Mouse (Mus musculus): ENCODE measurements around the gene Iqschfp. TPM values are rescaled to one million over a fixed set of nuclear protein-coding genes. Genes with fewer than 3 reads are reported as not detected.

The Iqschfp gene
- polyA plus RNA-seq, 1 experiment from 2014 or later, result not detected

GRCm38 (mm10) chr3:68615042-68615810 lies 723.2 kb downstream of the Iqschfp start:
- 78% methylated on average over 10 of the region's 10 CpGs for WGBS
- Histone ChIP-seq H3K27me3 (ENCODE audit: insufficient read depth, poor library complexity, severe bottlenecking) (no peaks in the 10 kb centered on the region), H3K36me3 (peaks cover 30% of the 10 kb centered on the region), H3K4me1 (peaks cover 9% of the 10 kb centered on the region), H3K9me3 (no peaks in the 10 kb centered on the region), H3K27ac (no peak overlapping the region), H3K4me3 (no peak overlapping the region)
- DNase-seq (ENCODE audit: low spot score), result no peak

- Histone ChIP-seq H3K9me3 (no peaks in the 10 kb centered on the region), H3K4me3 (no peak overlapping the region)
- WGBS, result 69% methylated on average over 12 of the region's 12 CpGs
Observed at GRCm38 (mm10) chr3:68616363-68616762, 724.3 kb downstream of the Iqschfp start.

GRCm38 (mm10) chr3:68617708-68618107 lies 725.7 kb downstream of the Iqschfp start:
- DNase-seq (ENCODE audit: low spot score), result no peak
- Histone ChIP-seq H3K27me3 (ENCODE audit: insufficient read depth, poor library complexity, severe bottlenecking) (no peaks in the 10 kb centered on the region), H3K9me3 (no peaks in the 10 kb centered on the region), H3K27ac (no peak overlapping the region), H3K36me3 (peaks cover 53% of the 10 kb centered on the region), H3K4me3 (no peak overlapping the region), H3K4me1 (peaks cover 8% of the 10 kb centered on the region; the same call in 1 of the 2 replicates)
- WGBS, result 89% methylated on average over 10 of the region's 10 CpGs

More at GRCm38 (mm10) chr3:68616363-68616762, 724.3 kb downstream of the Iqschfp start:
- Histone ChIP-seq H3K27me3 (ENCODE audit: insufficient read depth, poor library complexity, severe bottlenecking) (no peaks in the 10 kb centered on the region), H3K36me3 (peaks cover 41% of the 10 kb centered on the region), H3K27ac (no peak overlapping the region), H3K4me1 (peaks cover 8% of the 10 kb centered on the region; the same call in 1 of the 2 replicates)
- no peak for DNase-seq (ENCODE audit: low spot score)

GRCm38 (mm10) chr3:68619097-68619496 lies 727.1 kb downstream of the Iqschfp start:
- Histone ChIP-seq H3K27me3 (ENCODE audit: insufficient read depth, poor library complexity, severe bottlenecking) (no peaks in the 10 kb centered on the region), H3K4me3 (no peak overlapping the region), H3K36me3 (peaks cover 66% of the 10 kb centered on the region), H3K9me3 (no peaks in the 10 kb centered on the region), H3K27ac (no peak overlapping the region), H3K4me1 (peaks cover 11% of the 10 kb centered on the region; the same call in 1 of the 2 replicates)
- WGBS, result 72% methylated on average over 5 of the region's 5 CpGs
- no peak for DNase-seq (ENCODE audit: low spot score)

GRCm38 (mm10) chr3:68621971-68622370 lies 729.9 kb downstream of the Iqschfp start:
- H3K27ac ChIP-seq, result no peak overlapping the region
- H3K27me3 ChIP-seq (ENCODE audit: insufficient read depth, poor library complexity, severe bottlenecking), result no peaks in the 10 kb centered on the region
- H3K9me3 ChIP-seq, result no peaks in the 10 kb centered on the region
- H3K36me3 ChIP-seq, result peaks cover 90% of the 10 kb centered on the region
- no peak overlapping the region for H3K4me3 ChIP-seq
- 88% methylated on average over 3 of the region's 3 CpGs for WGBS
- no peak for DNase-seq (ENCODE audit: low spot score)
- peaks cover 3% of the 10 kb centered on the region; the same call in 1 of the 2 replicates for H3K4me1 ChIP-seq

- peaks cover 3% of the 10 kb centered on the region; the same call in 1 of the 2 replicates for H3K4me1 ChIP-seq
- no peak overlapping the region for H3K27ac ChIP-seq
- no peaks in the 10 kb centered on the region for H3K9me3 ChIP-seq
- WGBS, result 73% methylated on average over 5 of the region's 5 CpGs
- H3K36me3 ChIP-seq, result peaks cover 90% of the 10 kb centered on the region
- no peaks in the 10 kb centered on the region for H3K27me3 ChIP-seq (ENCODE audit: insufficient read depth, poor library complexity, severe bottlenecking)
- no peak overlapping the region for H3K4me3 ChIP-seq
- DNase-seq (ENCODE audit: low spot score), result no peak
Observed at GRCm38 (mm10) chr3:68623036-68623435, 731.0 kb downstream of the Iqschfp start.

- Histone ChIP-seq H3K4me3 (no peak overlapping the region), H3K36me3 (peaks cover 85% of the 10 kb centered on the region), H3K27me3 (ENCODE audit: insufficient read depth, poor library complexity, severe bottlenecking) (no peaks in the 10 kb centered on the region), H3K9me3 (no peaks in the 10 kb centered on the region), H3K27ac (no peak overlapping the region), H3K4me1 (peaks cover 3% of the 10 kb centered on the region; the same call in 1 of the 2 replicates)
- no peak for DNase-seq (ENCODE audit: low spot score)
- whole genome bisulfite sequencing, result 88% methylated on average over 6 of the region's 6 CpGs
Observed at GRCm38 (mm10) chr3:68624471-68624870, 732.4 kb downstream of the Iqschfp start.

- WGBS, result 54% methylated on average over 4 of the region's 4 CpGs
- Histone ChIP-seq H3K27ac (no peak overlapping the region), H3K4me1 (peaks cover 11% of the 10 kb centered on the region), H3K4me3 (no peak overlapping the region), H3K9me3 (no peaks in the 10 kb centered on the region), H3K27me3 (ENCODE audit: insufficient read depth, poor library complexity, severe bottlenecking) (no peaks in the 10 kb centered on the region), H3K36me3 (peaks cover 31% of the 10 kb centered on the region)
- no peak for DNase-seq (ENCODE audit: low spot score)
Observed at GRCm38 (mm10) chr3:68630261-68630660, 738.2 kb downstream of the Iqschfp start.

GRCm38 (mm10) chr3:68630821-68631220 lies 738.8 kb downstream of the Iqschfp start:
- no peaks in the 10 kb centered on the region for H3K27me3 ChIP-seq (ENCODE audit: insufficient read depth, poor library complexity, severe bottlenecking)
- H3K9me3 ChIP-seq, result no peaks in the 10 kb centered on the region
- no peak for DNase-seq (ENCODE audit: low spot score)
- H3K4me3 ChIP-seq, result no peak overlapping the region
- H3K36me3 ChIP-seq, result peaks cover 26% of the 10 kb centered on the region
- no peak overlapping the region for H3K27ac ChIP-seq
- 26% methylated on average over 3 of the region's 3 CpGs for WGBS
- peaks cover 11% of the 10 kb centered on the region for H3K4me1 ChIP-seq

- no peak for DNase-seq (ENCODE audit: low spot score)
- Histone ChIP-seq H3K4me1 (peaks cover 11% of the 10 kb centered on the region), H3K9me3 (no peaks in the 10 kb centered on the region), H3K36me3 (peaks cover 8% of the 10 kb centered on the region; the same call in 1 of the 2 replicates), H3K27ac (no peak overlapping the region), H3K4me3 (no peak overlapping the region), H3K27me3 (ENCODE audit: insufficient read depth, poor library complexity, severe bottlenecking) (no peaks in the 10 kb centered on the region)
- 72% methylated on average over 3 of the region's 3 CpGs for WGBS
Observed at GRCm38 (mm10) chr3:68632714-68633113, 740.7 kb downstream of the Iqschfp start.

- peaks cover under 1% of the 10 kb centered on the region; the same call in 1 of the 2 replicates for H3K36me3 ChIP-seq
- H3K27me3 ChIP-seq (ENCODE audit: insufficient read depth, poor library complexity, severe bottlenecking), result no peaks in the 10 kb centered on the region
- 87% methylated on average over 4 of the region's 4 CpGs for WGBS
- H3K9me3 ChIP-seq, result no peaks in the 10 kb centered on the region
- H3K4me1 ChIP-seq, result peaks cover 11% of the 10 kb centered on the region
- no peak overlapping the region for H3K4me3 ChIP-seq
- no peak overlapping the region for H3K27ac ChIP-seq
- DNase-seq (ENCODE audit: low spot score), result no peak
Observed at GRCm38 (mm10) chr3:68633577-68633976, 741.5 kb downstream of the Iqschfp start.

GRCm38 (mm10) chr3:68637960-68638359 lies 745.9 kb downstream of the Iqschfp start:
- no peaks in the 10 kb centered on the region for H3K27me3 ChIP-seq (ENCODE audit: insufficient read depth, poor library complexity, severe bottlenecking)
- H3K4me1 ChIP-seq, result no peaks in the 10 kb centered on the region; the same call in 1 of the 2 replicates
- DNase-seq (ENCODE audit: low spot score), result no peak
- H3K4me3 ChIP-seq, result no peak overlapping the region
- WGBS, result 50% methylated on average over 7 of the region's 7 CpGs
- H3K9me3 ChIP-seq, result no peaks in the 10 kb centered on the region
- no peak overlapping the region for H3K27ac ChIP-seq
- H3K36me3 ChIP-seq, result no peaks in the 10 kb centered on the region

GRCm38 (mm10) chr3:68638703-68639102 lies 746.7 kb downstream of the Iqschfp start:
- WGBS, result 78% methylated on average over 1 of the region's 1 CpGs
- no peak overlapping the region for H3K27ac ChIP-seq
- no peaks in the 10 kb centered on the region for H3K27me3 ChIP-seq (ENCODE audit: insufficient read depth, poor library complexity, severe bottlenecking)
- no peaks in the 10 kb centered on the region for H3K9me3 ChIP-seq
- DNase-seq (ENCODE audit: low spot score), result no peak
- H3K4me3 ChIP-seq, result no peak overlapping the region
- H3K36me3 ChIP-seq, result no peaks in the 10 kb centered on the region
- H3K4me1 ChIP-seq, result no peaks in the 10 kb centered on the region

Data from heart, embryonic 10.5 days (tissue).